Mouse (Mus musculus) gastrocnemius, postnatal 25 days (tissue): Measurements from ENCODE around the gene Inpp5b. TPM values are rescaled to one million over a fixed set of nuclear protein-coding genes. Genes with fewer than 3 reads are reported as not detected.

Experiments
- DNase-seq: peaks from one replicate; pipeline ENCODE4 v3.0.0; 2022
- microRNA-seq, 2 experiments: library from miRNA; unstranded; fragments of <30 nt; microRNA quantifications; one replicate each; pipeline ENCODE4 v1.2.0; 2021; ENCODE audit warnings: borderline replicate concordance in 2 of 2
- total RNA-seq, 2 experiments: library from RNA; stranded (reverse); gene quantifications; 1 replicate in 1 of 2; 2 replicates in 1 of 2; pipeline ENCODE4 v1.2.3; 2021

Gene Inpp5b
- total RNA-seq, 2 experiments from 2014 or later, result 8.8 to 10.3 TPM

DNA sequence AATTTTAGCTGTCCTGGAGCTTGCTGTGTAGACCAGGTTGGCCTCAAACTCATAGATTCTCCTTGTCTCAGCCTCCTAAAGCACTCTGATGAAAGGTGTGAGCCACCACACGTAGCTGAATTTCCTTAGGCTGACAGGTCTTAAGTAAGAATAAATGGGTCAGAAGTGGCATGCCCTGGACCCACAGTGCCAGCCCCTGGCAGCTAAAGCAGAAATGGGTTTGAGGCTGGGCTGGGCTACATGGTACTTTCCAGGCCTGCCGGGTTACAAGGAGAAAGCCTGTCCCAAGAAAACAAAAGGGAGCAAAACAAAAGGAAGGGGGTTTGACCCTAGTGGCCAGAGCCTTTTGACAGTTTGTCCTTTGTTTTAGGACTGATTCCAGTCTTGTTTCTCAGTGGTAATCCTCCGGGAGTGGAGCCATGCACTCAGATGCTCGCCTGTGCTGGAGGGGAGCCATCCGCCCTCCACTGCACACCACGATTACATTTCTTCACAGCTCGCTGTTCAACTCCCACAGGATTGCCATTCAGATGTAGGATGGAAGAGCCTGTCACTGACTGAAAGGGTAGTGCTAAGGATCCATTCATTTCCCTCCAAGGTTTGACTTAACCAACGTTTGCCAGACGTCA lies 69.8 kb downstream of the Inpp5b start:
- no peak for DNase-seq

GRCm38 (mm10) chr4:124815901-124816300 lies 74.3 kb downstream of the Inpp5b start:
- peak; percentile 19 for DNase-seq

DNA sequence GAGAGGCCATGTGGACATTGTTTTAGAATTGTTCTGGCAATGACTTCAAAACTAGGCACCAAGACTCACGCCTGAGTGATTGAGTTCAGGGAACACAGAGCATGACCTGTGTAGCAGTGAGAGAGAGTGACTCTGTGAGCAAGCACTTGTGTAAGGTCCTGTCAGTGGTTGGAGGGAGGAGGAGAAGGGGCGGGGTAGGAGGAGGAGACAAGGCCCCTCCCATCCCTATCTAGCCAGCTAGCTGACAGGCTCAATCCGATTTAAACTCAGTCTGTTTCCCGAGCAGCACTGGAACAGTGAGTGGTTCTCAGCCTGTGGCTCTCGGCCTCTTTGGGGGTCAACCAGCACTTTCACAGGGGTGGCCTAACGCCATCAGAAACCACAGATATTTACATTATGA lies 76.2 kb downstream of the Inpp5b start:
- DNase-seq, result peak; percentile 29

- DNase-seq, result no peak
Observed at GRCm38 (mm10) chr4:124818832-124819231, 77.2 kb downstream of the Inpp5b start.

DNA sequence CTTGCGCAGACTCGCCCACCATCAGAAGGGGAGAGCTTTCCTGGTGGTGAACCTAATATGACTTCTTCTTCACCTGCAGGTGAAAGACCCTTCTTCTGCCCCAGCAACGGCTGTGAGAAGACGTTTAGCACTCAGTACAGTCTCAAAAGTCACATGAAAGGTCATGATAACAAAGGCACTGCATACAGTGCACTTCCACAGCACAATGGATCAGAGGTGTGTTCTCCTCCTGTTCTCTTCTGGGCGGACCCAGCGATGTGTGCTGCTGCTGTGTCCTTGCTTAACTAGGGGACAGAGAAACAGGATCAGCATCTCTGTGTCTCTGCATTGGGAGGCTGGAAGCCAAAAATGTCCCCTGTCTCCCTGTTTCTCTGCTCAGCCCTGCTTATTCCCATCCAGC lies 83.3 kb downstream of the Inpp5b start:
- DNase-seq, result no peak

- no peak for DNase-seq
Observed at GRCm38 (mm10) chr4:124825371-124825965, 83.8 kb downstream of the Inpp5b start.

DNA sequence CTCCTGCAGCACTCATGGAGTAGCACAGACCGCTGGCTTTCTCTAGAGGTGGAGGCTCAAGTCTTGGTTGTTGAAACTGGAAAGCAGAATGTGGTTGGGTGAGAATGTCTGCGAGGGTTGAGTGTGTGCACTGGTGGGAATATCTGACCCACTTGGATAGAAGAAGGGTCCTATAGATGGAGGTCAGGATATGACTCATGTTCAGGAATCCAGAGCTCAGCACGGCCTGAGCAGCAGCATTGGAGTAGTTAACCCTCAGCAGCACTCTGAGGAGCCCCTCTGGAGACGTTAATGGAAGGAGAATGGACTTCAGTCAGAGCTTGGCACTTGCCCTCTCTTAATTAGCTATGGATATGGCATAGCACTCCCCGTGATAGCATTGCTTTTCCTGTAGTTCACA lies 88.0 kb downstream of the Inpp5b start:
- no peak for DNase-seq

DNA sequence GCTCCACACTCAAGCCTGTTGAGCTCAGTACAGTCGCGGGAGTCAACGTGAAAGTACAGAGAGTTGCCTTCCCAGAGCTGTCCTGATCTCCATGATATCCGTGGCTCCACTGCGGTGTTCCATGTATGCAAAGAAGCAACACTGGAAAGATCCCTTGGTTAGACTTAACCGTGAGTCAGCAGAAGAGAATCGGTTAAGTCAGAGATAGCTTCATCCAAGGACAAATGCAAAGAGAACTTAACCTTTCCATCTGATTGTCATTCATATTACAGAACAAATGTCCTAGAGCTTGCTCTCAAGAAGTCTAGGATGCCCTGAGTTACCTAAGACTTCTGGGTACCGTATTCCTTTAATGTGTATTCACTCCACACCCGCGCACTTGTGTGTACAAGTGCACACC lies 91.1 kb downstream of the Inpp5b start:
- DNase-seq, result no peak

DNA sequence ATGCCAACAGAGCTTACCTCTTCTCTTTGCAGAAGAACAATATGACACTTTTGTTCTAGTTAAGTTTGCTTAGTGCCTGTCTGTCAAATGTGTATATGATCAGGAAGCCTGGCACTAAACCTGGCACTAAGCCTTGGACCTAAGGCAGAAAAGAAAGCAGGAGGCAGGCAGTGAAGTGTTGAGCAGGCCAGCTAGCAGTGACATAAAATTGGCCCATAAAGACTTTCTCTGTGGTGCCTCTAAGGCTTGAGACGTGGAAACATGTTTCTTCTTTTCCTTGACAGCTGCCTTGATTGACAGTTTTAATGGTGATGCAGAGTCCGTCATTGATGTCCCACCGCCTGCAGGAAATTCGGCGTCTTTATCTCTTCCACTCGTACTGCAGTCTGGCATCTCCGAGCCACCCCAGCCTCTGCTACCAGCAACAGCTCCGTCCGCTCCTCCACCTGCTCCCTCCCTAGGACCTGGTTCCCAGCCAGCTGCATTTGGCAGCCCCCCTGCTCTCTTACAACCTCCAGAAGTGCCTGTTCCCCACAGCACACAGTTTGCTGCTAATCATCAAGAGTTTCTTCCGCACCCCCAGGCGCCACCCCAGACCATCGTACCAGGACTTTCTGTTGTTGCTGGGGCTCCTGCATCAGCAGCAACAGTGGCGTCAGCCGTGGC lies 96.5 kb downstream of the Inpp5b start:
- no peak for DNase-seq

- no peak for DNase-seq
Observed at GRCm38 (mm10) chr4:124840998-124841397, 99.3 kb downstream of the Inpp5b start.

DNA sequence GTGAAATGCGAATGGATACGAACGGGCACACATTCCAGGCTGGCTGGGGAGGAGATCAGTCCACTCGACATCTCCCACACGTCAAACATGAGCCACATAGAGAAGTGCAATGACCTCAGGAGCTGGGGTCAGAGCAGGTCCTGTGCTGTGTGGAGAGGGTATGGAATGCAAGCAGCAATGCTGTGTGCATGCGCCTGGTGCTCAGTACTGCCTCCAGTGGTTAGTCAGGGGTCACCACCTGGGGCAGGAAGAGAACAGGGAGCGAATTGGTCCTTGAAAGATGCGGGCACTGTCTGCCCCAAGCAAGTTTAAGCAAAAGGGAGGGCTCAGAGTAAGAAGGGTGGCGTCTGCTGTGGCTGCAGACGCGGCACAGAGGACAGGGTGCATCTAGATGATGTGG lies 101.8 kb downstream of the Inpp5b start:
- DNase-seq, result no peak

GRCm38 (mm10) chr4:124847573-124847972 lies 105.9 kb downstream of the Inpp5b start:
- peak; percentile 66 for DNase-seq

GRCm38 (mm10) chr4:124849631-124850260 lies 108.1 kb downstream of the Inpp5b start:
- DNase-seq, result peak; percentile 51

GRCm38 (mm10) chr4:124850261-124850913 lies 108.7 kb downstream of the Inpp5b start, which contains the start of gene Yrdc:
TSS of gene Yrdc (plus strand) at chr4:124850679.
- DNase-seq, result peak; percentile 92

Small RNA genes lying within 50 kb of the gene (microRNA-seq; reads per million reads assigned to microRNA genes)
- gene Gm24721 (0 reads per million in 2 experiments), gene Mir697 (0 reads per million in 2 experiments), gene Mir698 (0 reads per million in 2 experiments)

Other genes starting within 250 kb of the Inpp5b start
- not detected for gene 3100002H09Rik, start 131.0 kb upstream of the Inpp5b start, total RNA-seq
- gene Pou3f1, start 85.0 kb upstream of the Inpp5b start, total RNA-seq, result under 1 TPM; 0.38 to 0.43 TPM
- gene Utp11, start 48.2 kb upstream of the Inpp5b start, total RNA-seq, result 10 to 100 TPM; 16.1 to 18.3 TPM
- 100 to 1,000 TPM; 200 to 220 TPM for gene Fhl3, start 41.1 kb upstream of the Inpp5b start, total RNA-seq
- gene Sf3a3, start 27.1 kb upstream of the Inpp5b start, total RNA-seq, result 10 to 100 TPM; 10.8 to 11.3 TPM
- gene Mtf1, start 60.3 kb downstream of the Inpp5b start, total RNA-seq, result 10 to 100 TPM; 11.4 to 13.1 TPM
- gene Yrdc, start 108.8 kb downstream of the Inpp5b start, total RNA-seq, result 10 to 100 TPM in 1 of 2 experiments, 1 to 10 TPM in 1; 6.4 to 10.9 TPM
- 10 to 100 TPM; 17.1 to 21.0 TPM for gene 1110065P20Rik, start 109.3 kb downstream of the Inpp5b start, total RNA-seq
- under 1 TPM; 0.18 to 0.35 TPM for gene Maneal, start 120.3 kb downstream of the Inpp5b start, total RNA-seq
- not detected for gene Epha10, start 139.0 kb downstream of the Inpp5b start, total RNA-seq
- 1 to 10 TPM; 6.7 to 6.8 TPM for gene 9930104L06Rik, start 195.2 kb downstream of the Inpp5b start, total RNA-seq
- under 1 TPM; 0.61 to 0.99 TPM for gene Cdca8, start 197.5 kb downstream of the Inpp5b start, total RNA-seq
- under 1 TPM; 0.41 to 0.72 TPM for gene Rspo1, start 244.6 kb downstream of the Inpp5b start, total RNA-seq